Mouse (Mus musculus) kidney, postnatal 10 days (tissue): ENCODE measurements around the gene Cfap299.

Source experiments
- DNase-seq: peaks from one replicate; pipeline ENCODE4 v3.0.0; 2021; ENCODE audit warnings: mixed read lengths

Gene Cfap299

GRCm38 (mm10) chr5:98380360-98380759 is 51.3 kb downstream of the Cfap299 start:
- no peak for DNase-seq

GRCm38 (mm10) chr5:98387054-98387453 is 58.0 kb downstream of the Cfap299 start:
- DNase-seq, result no peak

GRCm38 (mm10) chr5:98402165-98402564 is 73.1 kb downstream of the Cfap299 start:
- DNase-seq, result no peak

GRCm38 (mm10) chr5:98410060-98410459 is 81.0 kb downstream of the Cfap299 start:
- DNase-seq, result peak; percentile 47

- DNase-seq, result peak; percentile 39
Observed at GRCm38 (mm10) chr5:98416385-98417145, 87.5 kb downstream of the Cfap299 start.

- DNase-seq, result no peak
Observed at GRCm38 (mm10) chr5:98424965-98425364, 95.9 kb downstream of the Cfap299 start.

- DNase-seq, result peak; percentile 9
Observed at GRCm38 (mm10) chr5:98426112-98426511, 97.0 kb downstream of the Cfap299 start.

- DNase-seq, result no peak
Observed at GRCm38 (mm10) chr5:98430060-98430459, 101.0 kb downstream of the Cfap299 start.

- DNase-seq, result no peak
Observed at GRCm38 (mm10) chr5:98438686-98439085, 109.6 kb downstream of the Cfap299 start.

- DNase-seq, result no peak
Observed at GRCm38 (mm10) chr5:98446771-98447462, 117.8 kb downstream of the Cfap299 start.

- DNase-seq, result no peak
Observed at GRCm38 (mm10) chr5:98449873-98450272, 120.8 kb downstream of the Cfap299 start.

- no peak for DNase-seq
Observed at GRCm38 (mm10) chr5:98466882-98467535, 137.9 kb downstream of the Cfap299 start.

- no peak for DNase-seq
Observed at GRCm38 (mm10) chr5:98470052-98470451, 140.9 kb downstream of the Cfap299 start.

- no peak for DNase-seq
Observed at GRCm38 (mm10) chr5:98476539-98476938, 147.4 kb downstream of the Cfap299 start.

GRCm38 (mm10) chr5:98477261-98477660 is 148.2 kb downstream of the Cfap299 start:
- DNase-seq, result no peak

- DNase-seq, result no peak
Observed at GRCm38 (mm10) chr5:98483507-98483906, 154.4 kb downstream of the Cfap299 start.

GRCm38 (mm10) chr5:98485189-98485588 is 156.1 kb downstream of the Cfap299 start:
- DNase-seq, result no peak

- DNase-seq, result no peak
Observed at GRCm38 (mm10) chr5:98498317-98498716, 169.2 kb downstream of the Cfap299 start.

- DNase-seq, result no peak
Observed at GRCm38 (mm10) chr5:98516214-98516613, 187.1 kb downstream of the Cfap299 start.

GRCm38 (mm10) chr5:98520118-98520517 is 191.0 kb downstream of the Cfap299 start:
- DNase-seq, result no peak

- no peak for DNase-seq
Observed at GRCm38 (mm10) chr5:98522270-98522977, 193.3 kb downstream of the Cfap299 start.

- DNase-seq, result no peak
Observed at GRCm38 (mm10) chr5:98523050-98523449, 193.9 kb downstream of the Cfap299 start.

- no peak for DNase-seq
Observed at GRCm38 (mm10) chr5:98523783-98524182, 194.7 kb downstream of the Cfap299 start.
